Mouse (Mus musculus) MEL (cell line): ENCODE data around the gene Arcn1.

Source experiments
- CHD2 ChIP-seq: IDR thresholded peaks from 2 replicates; pipeline ENCODE4 v1.6.1; 2011; ENCODE audit warnings: low read length, improper control_type of control experiment
- CTCF ChIP-seq, 3 experiments: IDR thresholded peaks in 2 of 3; conservative IDR thresholded peaks in 1 of 3; 2 replicates each; pipeline ENCODE4 v1.5.1; 2011 to 2012; ENCODE audit warnings: low read length in 3 of 3, low read depth in 2 of 3, mild to moderate bottlenecking in 2 of 3, improper control_type of control experiment in 1 of 3, inconsistent platforms in 1 of 3, mixed read lengths in 1 of 3, moderate library complexity in 1 of 3; ENCODE audit not compliant: control insufficient read depth in 1 of 3, insufficient read depth in 1 of 3, poor library complexity in 1 of 3, severe bottlenecking in 1 of 3
- ELF1 ChIP-seq: IDR thresholded peaks from 2 replicates; pipeline ENCODE4 v1.6.1; 2014; ENCODE audit warnings: low read depth, mild to moderate bottlenecking, inconsistent platforms, low read length, improper control_type of control experiment, moderate library complexity
- EP300 ChIP-seq, 2 experiments: IDR thresholded peaks; 2 replicates each; pipeline ENCODE4 v1.6.1; 2011; ENCODE audit warnings: improper control_type of control experiment in 2 of 2, low read length in 2 of 2, low read depth in 1 of 2, mild to moderate bottlenecking in 1 of 2
- GATA1 ChIP-seq: IDR thresholded peaks from 2 replicates; pipeline ENCODE4 v1.6.1; 2011; ENCODE audit warnings: low read depth, low read length, improper control_type of control experiment
- KAT2A ChIP-seq: conservative IDR thresholded peaks from 2 replicates; pipeline ENCODE4 v1.6.1; 2012; ENCODE audit warnings: low read depth, low read length, improper control_type of control experiment, inconsistent platforms
- MAFK ChIP-seq: IDR thresholded peaks from 2 replicates; pipeline ENCODE4 v1.6.1; 2011; ENCODE audit warnings: low read depth, mild to moderate bottlenecking, low read length, improper control_type of control experiment, borderline replicate concordance
- POLR2A ChIP-seq, 2 experiments: IDR thresholded peaks; 2 replicates each; pipeline ENCODE4 v1.6.1; 2011 to 2012; ENCODE audit warnings: low read length in 2 of 2, mild to moderate bottlenecking in 2 of 2, control low read depth in 1 of 2, improper control_type of control experiment in 1 of 2, low read depth in 1 of 2, moderate library complexity in 1 of 2; ENCODE audit not compliant: control insufficient read depth in 1 of 2, insufficient read depth in 1 of 2, poor library complexity in 1 of 2
- POLR2AphosphoS5 ChIP-seq: IDR thresholded peaks from 2 replicates; pipeline ENCODE4 v1.6.1; 2012; ENCODE audit warnings: low read depth, borderline replicate concordance, mild to moderate bottlenecking, inconsistent platforms, low read length, moderate library complexity, mixed read lengths
- RAD21 ChIP-seq: IDR thresholded peaks from 2 replicates; pipeline ENCODE4 v1.6.1; 2011; ENCODE audit warnings: mild to moderate bottlenecking, low read depth, low read length, improper control_type of control experiment
- TCF12 ChIP-seq: IDR thresholded peaks from 2 replicates; pipeline ENCODE4 v1.6.1; 2014; ENCODE audit warnings: low read depth, mild to moderate bottlenecking, inconsistent platforms, low read length, improper control_type of control experiment, moderate library complexity
- ZC3H11A ChIP-seq: IDR thresholded peaks from 2 replicates; pipeline ENCODE4 v1.6.1; 2012; ENCODE audit warnings: low read depth, mild to moderate bottlenecking, inconsistent platforms, low read length, improper control_type of control experiment

DNA sequence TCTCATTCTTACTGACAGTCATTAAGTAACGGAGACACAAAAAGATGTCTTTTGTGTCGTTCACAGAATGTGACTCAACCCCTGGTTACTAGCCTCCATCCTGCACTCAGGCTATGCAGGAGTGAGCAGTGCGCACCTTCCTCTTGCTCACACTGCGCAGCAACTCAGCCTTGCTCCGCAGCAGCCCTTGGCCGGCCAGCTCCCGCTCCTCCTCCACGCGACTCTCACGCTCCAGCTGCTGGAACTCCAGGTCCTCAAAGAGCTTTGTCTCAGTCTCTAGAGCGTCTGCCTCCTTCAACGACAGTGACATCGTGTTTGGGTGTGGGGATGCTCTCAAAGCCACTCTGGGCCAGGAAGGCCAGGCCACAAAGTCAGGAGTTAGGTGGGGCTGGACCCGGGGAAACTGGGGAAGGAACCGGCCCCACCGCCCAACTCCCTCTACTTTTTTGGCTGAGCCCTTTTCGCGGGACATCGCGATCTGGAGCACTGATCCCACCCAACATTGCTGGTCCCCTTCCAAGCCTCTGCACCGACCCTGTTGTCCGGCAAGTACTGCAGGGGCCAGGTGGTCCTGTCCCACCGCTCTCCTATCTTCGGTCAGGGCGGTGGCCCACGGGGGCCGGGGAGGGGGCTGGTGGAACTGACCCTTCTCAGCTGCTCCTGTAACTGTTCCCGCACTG, 59.8 kb downstream of the Arcn1 start:
- TF ChIP-seq ZC3H11A (no peak), MAFK (no peak), CTCF (IDR thresholded peaks at IDR 0.05 in 2 of 3, conservative IDR thresholded peaks at IDR 0.05 in 1 of 3; ENCODE audit: control insufficient read depth in 1 of 3, insufficient read depth in 1 of 3, low read depth in 2 of 3, low read length in 3 of 3, poor library complexity in 1 of 3, severe bottlenecking in 1 of 3) (no peak), GATA1 (no peak), KAT2A (no peak), POLR2A (IDR thresholded peaks at IDR 0.05; ENCODE audit: control insufficient read depth in 1 of 2, insufficient read depth in 1 of 2, low read depth in 1 of 2, low read length in 2 of 2, poor library complexity in 1 of 2) (no peak), RAD21 (no peak), POLR2AphosphoS5 (no peak), TCF12 (no peak), ELF1 (no peak), EP300 (IDR thresholded peaks at IDR 0.05; ENCODE audit: low read depth in 1 of 2, low read length in 2 of 2) (no peak), CHD2 (no peak)
